Mouse (Mus musculus): Measurements from ENCODE around the gene Gypa.
A peak's percentile ranks its signal among the peaks of the same experiment; 100 is the strongest.

Gypa gene

GRCm38 (mm10) chr8:80493523-80494345, at the start of gene Gypa:
Gypa (plus strand) TSS chr8:80493781.
- peak; percentile 14 for DNase-seq

- peak; percentile 9 for DNase-seq
Observed at GRCm38 (mm10) chr8:80444534-80445072, 49.0 kb upstream of the Gypa start.

GRCm38 (mm10) chr8:80447217-80447616, 46.4 kb upstream of the Gypa start:
- peak; percentile 19 for DNase-seq

GRCm38 (mm10) chr8:80451938-80452690, 41.5 kb upstream of the Gypa start:
- DNase-seq = no peak

- DNase-seq = no peak
Observed at GRCm38 (mm10) chr8:80463450-80463917, 30.1 kb upstream of the Gypa start.

- DNase-seq = peak; percentile 71
Observed at GRCm38 (mm10) chr8:80474971-80475370, 18.6 kb upstream of the Gypa start.

GRCm38 (mm10) chr8:80478156-80478555, 15.4 kb upstream of the Gypa start:
- no peak for DNase-seq

- no peak for DNase-seq
Observed at GRCm38 (mm10) chr8:80479129-80479528, 14.5 kb upstream of the Gypa start.

- DNase-seq = no peak
Observed at GRCm38 (mm10) chr8:80482173-80482572, 11.4 kb upstream of the Gypa start.

GRCm38 (mm10) chr8:80482822-80483774, 10.5 kb upstream of the Gypa start:
- peak; percentile 21 for DNase-seq

GRCm38 (mm10) chr8:80491562-80491961, 2.0 kb upstream of the Gypa start:
- no peak for DNase-seq

- DNase-seq = peak; percentile 73
Observed at GRCm38 (mm10) chr8:80492987-80493441, 567 bp upstream of the Gypa start.

- DNase-seq = no peak
Observed at GRCm38 (mm10) chr8:80494346-80494660, 722 bp downstream of the Gypa start.

- no peak for DNase-seq
Observed at GRCm38 (mm10) chr8:80494819-80495218, 1.2 kb downstream of the Gypa start.

- no peak for DNase-seq
Observed at GRCm38 (mm10) chr8:80495527-80495926, 1.9 kb downstream of the Gypa start.

GRCm38 (mm10) chr8:80497323-80497722, 3.7 kb downstream of the Gypa start:
- DNase-seq = no peak

- no peak for DNase-seq
Observed at GRCm38 (mm10) chr8:80500244-80500643, 6.7 kb downstream of the Gypa start.

- DNase-seq = no peak
Observed at GRCm38 (mm10) chr8:80500773-80501172, 7.2 kb downstream of the Gypa start.

GRCm38 (mm10) chr8:80501283-80501682, 7.7 kb downstream of the Gypa start:
- DNase-seq = no peak

GRCm38 (mm10) chr8:80526382-80527355, 33.1 kb downstream of the Gypa start:
- DNase-seq = no peak

- no peak for DNase-seq
Observed at GRCm38 (mm10) chr8:80541836-80542235, 48.3 kb downstream of the Gypa start.
